Mouse (Mus musculus): ENCODE results near the gene Gm20388. TPM values are rescaled to one million over a fixed set of nuclear protein-coding genes. Genes with fewer than 3 reads are reported as not detected.

Gm20388 gene
- polyA plus RNA-seq, 1 experiment: 18.7 TPM

DNA sequence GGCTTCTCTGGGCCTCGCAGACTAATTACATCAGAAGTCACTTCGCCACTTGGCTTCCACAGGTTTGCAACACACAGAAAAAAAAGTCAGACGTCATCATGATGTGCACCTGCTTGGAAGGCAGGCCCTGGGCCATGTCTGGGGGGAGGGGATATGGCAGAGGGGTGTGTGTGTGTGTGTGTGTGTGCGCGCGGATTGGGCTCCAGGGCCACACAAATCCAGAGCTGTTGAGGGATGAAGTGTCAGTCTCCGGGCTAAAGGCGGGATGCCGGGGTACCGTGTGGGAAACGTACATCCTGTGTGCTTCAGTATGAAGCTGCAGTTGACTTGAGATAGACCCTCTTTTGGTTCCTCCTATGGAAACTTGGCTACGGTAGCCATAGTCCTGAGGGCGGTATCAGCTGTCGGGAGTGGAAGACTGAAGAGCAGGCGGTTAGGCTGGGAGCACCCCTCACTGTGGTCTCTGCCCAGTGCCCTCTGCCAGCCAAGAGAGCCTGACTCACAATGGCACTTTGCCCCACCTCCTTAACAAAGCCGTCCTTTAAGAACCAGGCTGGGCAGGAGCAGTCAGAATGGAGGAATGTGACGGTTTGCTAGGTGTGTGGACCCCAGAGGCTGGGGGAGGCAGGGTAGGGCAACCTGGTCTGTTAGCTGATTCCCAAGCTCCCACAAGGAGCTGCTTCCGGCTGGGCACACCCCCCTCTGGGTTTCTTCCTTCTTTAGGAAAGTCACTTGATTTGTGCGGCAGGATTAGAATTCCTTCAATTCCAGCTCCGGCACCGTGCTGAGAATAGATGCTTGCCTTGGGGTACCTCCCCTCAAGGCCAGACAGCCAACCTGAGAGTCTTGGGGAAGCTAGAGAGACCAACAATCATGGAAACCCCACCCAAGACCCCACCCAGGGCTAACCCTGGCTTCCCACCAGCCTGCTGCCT is 721.1 kb downstream of the Gm20388 start:
- Histone ChIP-seq H3K27ac (ENCODE audit: insufficient read depth, low read length) (no peak overlapping the region), H3K27me3 (ENCODE audit: control insufficient read depth, insufficient read depth, low read length) (no peaks in the 10 kb centered on the region), H3K4me1 (ENCODE audit: control insufficient read depth, insufficient read depth, low read length) (peaks cover 4% of the 10 kb centered on the region), H3K4me3 (replicated peaks; ENCODE audit: insufficient read depth, low read depth, low read length) (no peak overlapping the region)
- WGBS: 76% methylated on average over 21 of the region's 21 CpGs
- peak in 1 of 2 experiments; percentile 27 for DNase-seq
- TF ChIP-seq CTCF (IDR thresholded peaks at IDR 0.05; ENCODE audit: borderline replicate concordance, insufficient read depth, low read depth, low read length): no peak
- TF ChIP-seq POLR2A (IDR thresholded peaks at IDR 0.05; ENCODE audit: borderline replicate concordance, insufficient read depth, low read length): no peak

DNA sequence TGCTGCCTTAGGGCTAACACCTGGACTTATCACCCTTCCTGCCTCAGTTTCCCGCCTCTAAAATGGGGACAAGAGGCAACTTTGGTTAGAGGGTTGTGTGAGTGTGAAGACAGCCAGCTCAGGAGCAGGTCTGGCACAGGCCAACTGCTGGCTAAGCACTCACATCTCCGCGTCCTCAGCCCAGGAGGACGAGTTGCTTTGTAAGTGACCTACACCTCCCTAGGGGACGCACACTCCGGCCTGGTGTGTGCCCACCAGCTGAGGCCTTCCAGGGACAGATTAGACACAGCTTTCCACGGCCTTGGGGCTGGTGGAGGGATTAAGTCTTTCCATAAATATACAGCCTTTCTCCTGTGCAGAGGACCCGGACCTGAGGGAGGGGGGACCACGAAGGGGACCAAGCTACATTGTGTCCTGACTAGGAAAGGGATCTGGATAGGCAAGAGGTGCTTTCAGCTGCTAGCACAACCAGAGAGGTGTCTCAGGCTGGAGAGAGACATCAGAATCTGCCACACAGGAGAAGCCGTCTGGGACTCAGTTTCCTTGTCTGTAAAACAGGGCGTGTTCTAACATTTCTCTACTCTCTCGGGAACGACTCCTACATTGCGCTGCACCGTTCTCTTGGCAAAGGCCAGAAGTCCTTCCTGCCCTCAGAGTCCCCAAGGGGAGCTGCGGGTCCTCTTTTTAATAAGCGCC is 722.5 kb downstream of the Gm20388 start:
- Histone ChIP-seq H3K4me1 (ENCODE audit: control insufficient read depth, insufficient read depth, low read length) (no peaks in the 10 kb centered on the region), H3K27me3 (ENCODE audit: control insufficient read depth, insufficient read depth, low read length) (no peaks in the 10 kb centered on the region), H3K27ac (ENCODE audit: insufficient read depth, low read length) (no peak overlapping the region), H3K4me3 (replicated peaks; ENCODE audit: insufficient read depth, low read depth, low read length) (no peak overlapping the region)
- TF ChIP-seq POLR2A (IDR thresholded peaks at IDR 0.05; ENCODE audit: borderline replicate concordance, insufficient read depth, low read length): no peak
- TF ChIP-seq CTCF (IDR thresholded peaks at IDR 0.05; ENCODE audit: borderline replicate concordance, insufficient read depth, low read depth, low read length): no peak
- DNase-seq: no peak
- 43% methylated on average over 17 of the region's 17 CpGs for WGBS

DNA sequence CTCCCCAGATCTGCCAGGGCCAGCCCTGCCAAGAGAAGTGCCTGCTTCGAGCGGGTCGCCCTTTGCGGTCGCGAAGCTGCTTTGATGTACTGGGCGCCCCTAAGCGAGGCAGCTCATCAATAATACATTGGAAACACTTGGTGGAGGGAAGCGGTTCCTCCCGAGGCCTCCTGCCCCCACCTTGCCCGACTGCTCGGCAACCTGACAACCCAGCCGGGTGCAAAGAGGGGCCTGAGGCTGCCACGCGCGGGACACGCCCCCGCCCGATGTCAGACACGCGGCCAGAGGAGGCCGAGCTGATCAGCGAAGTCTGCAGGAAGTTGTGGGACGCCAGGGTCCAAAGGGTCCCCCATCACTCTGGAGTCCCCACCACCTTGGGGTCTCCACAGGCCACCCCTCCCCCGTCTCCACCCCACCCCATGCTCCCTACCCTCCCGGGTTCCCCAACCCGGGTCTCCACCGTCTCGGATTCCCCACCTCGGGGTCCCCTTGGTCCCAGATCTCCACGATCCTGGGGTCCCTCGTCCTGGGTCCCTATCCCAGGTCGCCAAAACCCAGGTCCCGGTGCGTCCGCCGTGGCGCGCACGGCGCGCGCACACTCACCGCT is 723.1 kb downstream of the Gm20388 start:
- Histone ChIP-seq H3K4me1 (ENCODE audit: control insufficient read depth, insufficient read depth, low read length) (no peaks in the 10 kb centered on the region), H3K27me3 (ENCODE audit: control insufficient read depth, insufficient read depth, low read length) (no peaks in the 10 kb centered on the region), H3K27ac (ENCODE audit: insufficient read depth, low read length) (no peak overlapping the region), H3K4me3 (replicated peaks; ENCODE audit: insufficient read depth, low read depth, low read length) (peak overlapping the region; percentile 56)
- DNase-seq: no peak
- TF ChIP-seq POLR2A (IDR thresholded peaks at IDR 0.05; ENCODE audit: borderline replicate concordance, insufficient read depth, low read length) (no peak), CTCF (IDR thresholded peaks at IDR 0.05; ENCODE audit: borderline replicate concordance, insufficient read depth, low read depth, low read length) (no peak)
- WGBS: 1% methylated on average over 44 of the region's 44 CpGs

DNA sequence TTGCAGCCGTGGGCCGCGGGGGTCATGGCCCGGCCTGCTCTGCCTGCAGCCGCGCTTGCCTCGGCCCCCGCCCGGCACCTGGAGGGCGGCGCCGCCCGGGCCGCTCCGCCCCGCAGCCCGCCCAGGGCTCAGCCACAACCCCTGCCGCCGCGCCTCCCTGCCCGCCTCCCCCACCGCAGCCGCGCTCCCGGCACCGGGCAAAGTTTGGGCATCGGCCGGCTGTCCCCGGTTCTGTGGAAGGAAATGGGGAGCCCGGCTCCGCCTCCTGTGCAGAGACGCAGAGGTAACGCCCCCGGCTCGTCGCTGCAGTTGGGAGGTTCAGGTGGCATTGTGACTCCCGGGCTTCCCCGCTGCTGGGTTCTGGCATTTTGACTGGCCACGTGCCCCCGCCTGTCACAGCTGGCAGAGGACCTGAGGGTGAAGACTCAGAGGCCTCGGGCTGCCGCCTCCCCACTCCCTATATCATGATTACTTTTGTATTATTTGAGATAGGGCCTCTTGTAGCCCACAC is 723.7 kb downstream of the Gm20388 start:
- Histone ChIP-seq H3K4me3 (replicated peaks; ENCODE audit: insufficient read depth, low read depth, low read length) (peak overlapping the region; percentile 56), H3K27me3 (ENCODE audit: control insufficient read depth, insufficient read depth, low read length) (no peaks in the 10 kb centered on the region), H3K4me1 (ENCODE audit: control insufficient read depth, insufficient read depth, low read length) (no peaks in the 10 kb centered on the region), H3K27ac (ENCODE audit: insufficient read depth, low read length) (no peak overlapping the region)
- WGBS: 2% methylated on average over 42 of the region's 42 CpGs
- DNase-seq: peak; percentile 39 to 41
- no peak for TF ChIP-seq POLR2A (IDR thresholded peaks at IDR 0.05; ENCODE audit: borderline replicate concordance, insufficient read depth, low read length)
- no peak for TF ChIP-seq CTCF (IDR thresholded peaks at IDR 0.05; ENCODE audit: borderline replicate concordance, insufficient read depth, low read depth, low read length)

DNA sequence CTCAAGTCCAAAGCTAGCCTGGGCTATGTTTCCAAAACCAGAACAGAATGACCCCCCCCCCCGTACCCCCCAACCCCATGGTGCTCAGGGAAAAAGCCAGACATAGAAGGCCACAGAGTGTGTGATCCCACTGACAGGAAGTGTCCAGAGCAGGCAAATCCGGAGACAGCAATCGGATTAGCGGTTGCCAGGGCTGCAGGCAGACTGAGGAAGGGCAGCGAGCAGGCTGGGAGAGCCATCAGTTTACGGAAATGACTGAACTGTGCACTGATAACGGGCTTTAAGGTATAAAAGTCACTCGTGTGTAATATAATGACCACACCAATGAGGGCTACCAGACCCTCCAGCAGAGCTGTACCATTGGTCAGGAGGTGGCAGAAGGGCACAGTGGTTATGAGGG is 730.6 kb downstream of the Gm20388 start:
- no peak overlapping the region for H3K4me3 ChIP-seq (replicated peaks; ENCODE audit: insufficient read depth, low read depth, low read length)
- DNase-seq: no peak
- H3K27me3 ChIP-seq (ENCODE audit: control insufficient read depth, insufficient read depth, low read length): no peaks in the 10 kb centered on the region
- H3K27ac ChIP-seq (ENCODE audit: insufficient read depth, low read length): no peak overlapping the region
- WGBS: 45% methylated on average over 8 of the region's 8 CpGs
- TF ChIP-seq CTCF (IDR thresholded peaks at IDR 0.05; ENCODE audit: borderline replicate concordance, insufficient read depth, low read depth, low read length) (no peak), POLR2A (IDR thresholded peaks at IDR 0.05; ENCODE audit: borderline replicate concordance, insufficient read depth, low read length) (no peak)
- peaks cover 13% of the 10 kb centered on the region for H3K4me1 ChIP-seq (ENCODE audit: control insufficient read depth, insufficient read depth, low read length)

DNA sequence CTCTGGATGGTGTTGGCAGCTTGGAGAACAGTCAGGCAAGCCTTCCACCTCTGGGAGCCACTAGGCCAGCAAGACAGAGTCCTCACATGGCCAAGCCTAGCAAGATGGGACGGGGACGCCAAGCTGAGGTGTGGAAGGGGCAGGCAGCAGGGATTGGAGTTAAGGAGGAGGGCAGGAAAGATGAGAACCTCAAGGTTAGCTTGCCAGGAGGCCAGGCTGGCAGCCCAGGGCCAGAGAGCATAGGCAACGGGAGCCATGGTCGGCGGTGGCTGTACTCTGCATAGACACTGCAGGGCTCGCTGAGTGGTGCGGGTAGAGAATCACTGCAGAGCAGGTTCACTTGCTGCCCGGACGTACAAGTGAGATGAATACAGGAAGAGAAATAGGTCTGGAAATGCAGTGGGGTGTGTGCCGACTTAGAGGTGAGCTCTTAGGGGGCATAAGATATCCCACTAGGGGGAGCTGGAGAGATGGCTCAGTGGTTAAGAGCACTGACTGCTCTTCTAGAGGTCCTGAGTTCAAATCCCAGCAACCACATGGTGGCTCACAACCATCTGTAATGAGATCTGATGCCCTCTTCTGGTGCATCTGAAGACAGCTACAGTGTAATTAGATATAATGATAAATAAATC is 731.5 kb downstream of the Gm20388 start:
- no peak for DNase-seq

DNA sequence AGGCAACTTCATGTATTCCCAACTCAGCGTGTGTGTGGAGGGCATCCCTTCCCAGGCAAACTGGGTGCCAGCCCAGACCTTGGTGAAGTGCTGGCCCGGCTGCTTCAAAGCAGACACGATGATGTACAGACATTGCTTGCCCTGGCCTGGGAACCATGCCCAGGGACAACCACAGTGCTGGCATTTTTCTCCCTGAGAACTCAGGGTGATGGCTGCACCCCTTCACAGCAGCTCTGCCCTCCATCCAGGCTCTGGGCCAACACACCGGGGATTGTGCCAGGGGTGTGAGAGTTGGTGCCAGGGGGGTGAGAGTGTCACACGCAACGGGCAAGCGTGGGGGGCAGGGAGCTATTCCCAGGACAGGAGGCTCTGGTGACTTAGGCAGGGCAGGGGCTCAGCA is 734.0 kb downstream of the Gm20388 start:
- peak; percentile 65 to 74 for DNase-seq
- Histone ChIP-seq H3K4me3 (replicated peaks; ENCODE audit: insufficient read depth, low read depth, low read length) (no peak overlapping the region), H3K27ac (ENCODE audit: insufficient read depth, low read length) (no peak overlapping the region), H3K4me1 (ENCODE audit: control insufficient read depth, insufficient read depth, low read length) (peaks cover 13% of the 10 kb centered on the region), H3K27me3 (ENCODE audit: control insufficient read depth, insufficient read depth, low read length) (no peaks in the 10 kb centered on the region)
- TF ChIP-seq POLR2A (IDR thresholded peaks at IDR 0.05; ENCODE audit: borderline replicate concordance, insufficient read depth, low read length) (no peak), CTCF (IDR thresholded peaks at IDR 0.05; ENCODE audit: borderline replicate concordance, insufficient read depth, low read depth, low read length) (no peak)
- WGBS: 8% methylated on average over 7 of the region's 7 CpGs

More for the DNA sequence above, 731.5 kb downstream of the Gm20388 start:
- H3K4me1 ChIP-seq (ENCODE audit: control insufficient read depth, insufficient read depth, low read length): peaks cover 13% of the 10 kb centered on the region
- H3K27ac ChIP-seq (ENCODE audit: insufficient read depth, low read length): no peak overlapping the region
- TF ChIP-seq CTCF (IDR thresholded peaks at IDR 0.05; ENCODE audit: borderline replicate concordance, insufficient read depth, low read depth, low read length) (no peak), POLR2A (IDR thresholded peaks at IDR 0.05; ENCODE audit: borderline replicate concordance, insufficient read depth, low read length) (no peak)
- H3K4me3 ChIP-seq (replicated peaks; ENCODE audit: insufficient read depth, low read depth, low read length): no peak overlapping the region
- 86% methylated on average over 10 of the region's 10 CpGs for WGBS
- no peaks in the 10 kb centered on the region for H3K27me3 ChIP-seq (ENCODE audit: control insufficient read depth, insufficient read depth, low read length)
